Mouse (Mus musculus) limb, embryonic 13.5 days (tissue): ENCODE measurements around the gene Tnfsf14. TPM values are rescaled to one million over a fixed set of nuclear protein-coding genes. Genes with fewer than 3 reads are reported as not detected.

Source experiments
- ATAC-seq: fragments of 200-750 bp; cut with Nextera tagmentation; 2 replicates; pipeline ENCODE4 v1.8.0; 2017; ENCODE audit warnings: low read depth, moderate number of reproducible peaks, moderate TSS enrichment; ENCODE audit not compliant: low FRiP score
- H3K27ac ChIP-seq: fragments of 300-500 bp; sonication (generic); 2 replicates; pipeline ENCODE4 v1.5.1; 2015; ENCODE audit warnings: inconsistent platforms, mild to moderate bottlenecking, moderate library complexity
- H3K27me3 ChIP-seq: fragments of 300-500 bp; sonication (generic); 2 replicates; pipeline ENCODE4 v1.6.1; 2015; ENCODE audit warnings: mild to moderate bottlenecking, inconsistent platforms
- H3K36me3 ChIP-seq: fragments of 300-500 bp; sonication (generic); 2 replicates; pipeline ENCODE4 v1.6.1; 2015; ENCODE audit warnings: inconsistent platforms, mild to moderate bottlenecking, moderate library complexity
- H3K4me1 ChIP-seq: fragments of 300-500 bp; sonication (generic); 2 replicates; pipeline ENCODE4 v1.6.1; 2015; ENCODE audit warnings: inconsistent platforms
- H3K4me2 ChIP-seq: fragments of 300-500 bp; sonication (generic); replicated peaks from 2 replicates; pipeline ENCODE4 v1.6.1; 2015; ENCODE audit warnings: inconsistent platforms, mild to moderate bottlenecking, moderate library complexity
- H3K4me3 ChIP-seq: fragments of 300-500 bp; sonication (generic); 2 replicates; pipeline ENCODE4 v1.5.1; 2015; ENCODE audit warnings: moderate library complexity, mild to moderate bottlenecking, inconsistent platforms
- H3K9ac ChIP-seq: fragments of 300-500 bp; sonication (generic); 2 replicates; pipeline ENCODE4 v1.6.1; 2015; ENCODE audit warnings: mild to moderate bottlenecking, inconsistent platforms
- H3K9me3 ChIP-seq: fragments of 300-500 bp; sonication (generic); 2 replicates; pipeline ENCODE4 v1.6.1; 2016; ENCODE audit warnings: inconsistent platforms
- WGBS: fragments of 180-500 bp; shearing (Covaris S2); methylation state at CpG from one replicate; pipeline ENCODE4 v1.1.7; 2015; 5-methylcytosine and 5-hydroxymethylcytosine counted together
- microRNA-seq: library from miRNA; unstranded; fragments of <30 nt; microRNA quantifications from one replicate; pipeline ENCODE4, GENCODE M21; 2016
- polyA plus RNA-seq: library from polyadenylated mRNA; unstranded; fragments of >200 nt; fragmentation: Nextera tagmentation; extraction: Ambion mirVana; gene quantifications from 2 replicates; pipeline ENCODE4 v1.2.1, GENCODE M21; 2015

Gene Tnfsf14
- polyA plus RNA-seq, 1 experiment from 2014 or later: 0.20 TPM

- no peak overlapping the region for H3K4me3 ChIP-seq
- peaks cover 36% of the 10 kb centered on the region for H3K27me3 ChIP-seq
- H3K27ac ChIP-seq: no peak overlapping the region
- no peak overlapping the region for H3K9ac ChIP-seq
- no peaks in the 10 kb centered on the region for H3K9me3 ChIP-seq
- WGBS: 89% methylated on average over 6 of the region's 6 CpGs
- no peak for ATAC-seq
- H3K4me1 ChIP-seq: peaks cover 8% of the 10 kb centered on the region
- no peak overlapping the region for H3K4me2 ChIP-seq
- H3K36me3 ChIP-seq: no peaks in the 10 kb centered on the region
Measured at GRCm38 (mm10) chr17:57153006-57153405, 41.0 kb downstream of the Tnfsf14 start.

- Histone ChIP-seq H3K9me3 (no peaks in the 10 kb centered on the region), H3K4me2 (peak within 1 kb of the TSS; percentile 63), H3K27me3 (peaks cover 61% of the 10 kb centered on the region), H3K4me3 (peak within 1 kb of the TSS; percentile 38), H3K9ac (peak within 1 kb of the TSS; percentile 48), H3K36me3 (no peaks in the 10 kb centered on the region), H3K4me1 (peaks cover 8% of the 10 kb centered on the region), H3K27ac (no peak within 1 kb of the TSS)
- 3% methylated on average over 39 of the region's 39 CpGs for WGBS
- ATAC-seq: no peak
Measured at GRCm38 (mm10) chr17:57148994-57149803, 44.8 kb downstream of the Tnfsf14 start, which contains the start of gene Cd70. Gene Cd70, minus strand, starts transcription at chr17:57149777.

- 62% methylated on average over 4 of the region's 4 CpGs for WGBS
- peaks cover 61% of the 10 kb centered on the region for H3K27me3 ChIP-seq
- ATAC-seq: no peak
Measured at GRCm38 (mm10) chr17:57148343-57148742, 45.6 kb downstream of the Tnfsf14 start.

GRCm38 (mm10) chr17:57145115-57145514 lies 48.9 kb downstream of the Tnfsf14 start:
- H3K9ac ChIP-seq: no peak overlapping the region
- peaks cover 8% of the 10 kb centered on the region for H3K4me1 ChIP-seq
- no peaks in the 10 kb centered on the region for H3K9me3 ChIP-seq
- no peak for ATAC-seq
- H3K27ac ChIP-seq: no peak overlapping the region
- no peaks in the 10 kb centered on the region for H3K36me3 ChIP-seq
- peaks cover 46% of the 10 kb centered on the region for H3K27me3 ChIP-seq
- no peak overlapping the region for H3K4me3 ChIP-seq
- WGBS: 54% methylated on average over 1 of the region's 1 CpGs
- H3K4me2 ChIP-seq: no peak overlapping the region

More at GRCm38 (mm10) chr17:57148343-57148742, 45.6 kb downstream of the Tnfsf14 start:
- Histone ChIP-seq H3K4me1 (peaks cover 8% of the 10 kb centered on the region), H3K9ac (no peak overlapping the region), H3K4me2 (no peak overlapping the region), H3K36me3 (no peaks in the 10 kb centered on the region), H3K4me3 (no peak overlapping the region), H3K9me3 (no peaks in the 10 kb centered on the region), H3K27ac (no peak overlapping the region)

- Histone ChIP-seq H3K9ac (no peak overlapping the region), H3K4me1 (no peaks in the 10 kb centered on the region), H3K4me2 (no peak overlapping the region), H3K36me3 (no peaks in the 10 kb centered on the region), H3K27me3 (peaks cover 32% of the 10 kb centered on the region), H3K4me3 (no peak overlapping the region), H3K9me3 (no peaks in the 10 kb centered on the region), H3K27ac (no peak overlapping the region)
- no peak for ATAC-seq
- 83% methylated on average over 3 of the region's 3 CpGs for WGBS
Measured at GRCm38 (mm10) chr17:57143704-57144103, 50.3 kb downstream of the Tnfsf14 start.

- Histone ChIP-seq H3K27ac (no peak overlapping the region), H3K9ac (no peak overlapping the region), H3K27me3 (peaks cover under 1% of the 10 kb centered on the region), H3K4me1 (no peaks in the 10 kb centered on the region), H3K4me3 (no peak overlapping the region), H3K36me3 (no peaks in the 10 kb centered on the region), H3K9me3 (no peaks in the 10 kb centered on the region), H3K4me2 (no peak overlapping the region)
- ATAC-seq: no peak
- WGBS: 79% methylated on average over 3 of the region's 3 CpGs
Measured at GRCm38 (mm10) chr17:57139708-57140107, 54.3 kb downstream of the Tnfsf14 start.

Small RNA genes lying within 50 kb of the gene (microRNA-seq; reads per million reads assigned to microRNA genes)
- gene Mir6978: not detected

Other genes with a start within 250 kb of the Tnfsf14 start
- not detected in 2 replicates for gene Acer1, start 212.1 kb downstream of the Tnfsf14 start, polyA plus RNA-seq
- gene Clpp, start 203.9 kb downstream of the Tnfsf14 start, polyA plus RNA-seq: 157 and 163 TPM in 2 replicates
- 41.7 and 44.4 TPM in 2 replicates for gene Alkbh7, start 196.8 kb downstream of the Tnfsf14 start, polyA plus RNA-seq
- gene Pspn, start 194.2 kb downstream of the Tnfsf14 start, polyA plus RNA-seq: not detected in 2 replicates
- 61.0 and 61.5 TPM in 2 replicates for gene Gtf2f1, start 182.9 kb downstream of the Tnfsf14 start, polyA plus RNA-seq
- gene Gm17949, start 182.7 kb downstream of the Tnfsf14 start, polyA plus RNA-seq: 0.32 TPM in 1 of 2 replicates, not detected in the other
- gene Khsrp, start 162.7 kb downstream of the Tnfsf14 start, polyA plus RNA-seq: 46.0 and 46.3 TPM in 2 replicates
- gene Slc25a41, start 152.5 kb downstream of the Tnfsf14 start, polyA plus RNA-seq: not detected in 2 replicates
- gene Crb3, start 135.1 kb downstream of the Tnfsf14 start, polyA plus RNA-seq: 1.7 and 2.9 TPM in 2 replicates
- gene Slc25a23, start 134.3 kb downstream of the Tnfsf14 start, polyA plus RNA-seq: 5.5 and 6.5 TPM in 2 replicates
- gene Dennd1c, start 115.7 kb downstream of the Tnfsf14 start, polyA plus RNA-seq: 1.1 TPM in 2 replicates
- 16.3 and 17.5 TPM in 2 replicates for gene Tubb4a, start 106.4 kb downstream of the Tnfsf14 start, polyA plus RNA-seq
- gene Tnfsf9, start 88.9 kb downstream of the Tnfsf14 start, polyA plus RNA-seq: 9.2 and 10.9 TPM in 2 replicates
- not detected in 2 replicates for gene Cd70, start 44.4 kb downstream of the Tnfsf14 start, polyA plus RNA-seq
- gene C3, start 34.0 kb upstream of the Tnfsf14 start, polyA plus RNA-seq: 0.31 and 0.59 TPM in 2 replicates
- gene Gpr108, start 54.3 kb upstream of the Tnfsf14 start, polyA plus RNA-seq: 34.5 and 36.5 TPM in 2 replicates
- 28.8 and 38.1 TPM in 2 replicates for gene Trip10, start 55.3 kb upstream of the Tnfsf14 start, polyA plus RNA-seq
- 2.1 and 2.7 TPM in 2 replicates for gene Vav1, start 84.9 kb upstream of the Tnfsf14 start, polyA plus RNA-seq
- 6.1 and 6.4 TPM in 2 replicates for gene Adgre1, start 164.5 kb upstream of the Tnfsf14 start, polyA plus RNA-seq